Mouse (Mus musculus): Measurements from ENCODE around the gene Yju2. TPM values are rescaled to one million over a fixed set of nuclear protein-coding genes. Genes with fewer than 3 reads are reported as not detected.
"Not testable (repeated sequence)": the region's sequence is repeated elsewhere in the genome, so short reads cannot be mapped to it uniquely, and the experiment has no call there.

Gene Yju2
- polyA plus RNA-seq (2014; fragmentation: Nextera tagmentation; extraction: Ambion mirVana), result 15.9 and 18.1 TPM in 2 replicates

DNA sequence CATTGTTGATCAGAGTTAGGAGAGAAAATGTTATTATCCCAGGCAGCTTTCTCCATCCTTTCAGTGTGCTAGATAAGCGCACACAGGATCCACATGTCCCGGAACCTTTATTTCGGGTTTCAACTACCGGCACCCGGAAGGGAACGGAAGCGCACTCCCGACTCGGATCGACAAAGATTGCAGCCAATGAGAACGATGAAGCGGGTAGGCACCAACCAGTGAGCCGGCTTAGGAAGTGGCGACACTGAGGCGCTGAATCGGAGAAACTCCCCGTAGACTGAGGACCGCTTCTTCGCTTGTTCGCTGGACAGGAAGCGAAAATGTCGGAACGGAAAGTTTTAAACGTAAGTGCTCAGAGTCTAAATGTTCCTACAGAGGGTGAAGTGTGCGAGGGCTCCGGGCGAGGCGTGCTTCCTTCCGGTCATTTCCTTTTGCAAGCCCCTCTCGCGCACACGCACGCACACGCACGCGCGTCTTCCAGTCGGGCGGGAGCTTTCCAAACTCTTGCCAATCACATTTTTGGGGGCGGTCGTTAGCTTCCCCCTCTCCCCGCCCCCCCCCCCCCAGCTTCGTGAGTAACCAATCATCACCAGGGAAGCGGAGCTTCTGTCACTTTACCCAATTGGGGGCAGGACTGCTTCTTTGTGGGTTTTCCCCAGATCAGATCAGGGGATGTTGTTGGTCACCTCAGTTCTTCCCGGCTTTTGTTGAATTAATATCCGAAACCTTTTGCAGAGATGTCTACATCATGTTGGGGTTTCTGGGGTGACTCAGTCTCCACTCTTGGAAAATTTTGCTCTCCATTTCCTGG is at the start of gene Yju2:
Yju2 (plus strand) TSS at position 182 of the 811 bp plus-strand sequence.
- ATAC-seq (ENCODE audit: low FRiP score), result peak; percentile 90
- under 1% methylated on average over 44 of the region's 46 CpGs for WGBS
- H3K4me3 ChIP-seq (replicated peaks; ENCODE audit: low read length), result peak within 1 kb of the TSS; percentile 43
- peak; percentile 97 for DNase-seq (ENCODE audit: low spot score)
- H3K9me3 ChIP-seq (ENCODE audit: control insufficient read depth, low read length), result no peaks in the 10 kb centered on the region
- H3K4me1 ChIP-seq (replicated peaks; ENCODE audit: control insufficient read depth, insufficient read depth, low read length), result peaks cover 30% of the 10 kb centered on the region
- H3K27me3 ChIP-seq (ENCODE audit: control insufficient read depth, insufficient read depth, low read length), result peaks cover 1% of the 10 kb centered on the region; the same call in 1 of the 2 replicates
- H3K36me3 ChIP-seq (replicated peaks; ENCODE audit: control insufficient read depth, insufficient read depth), result peaks cover 10% of the 10 kb centered on the region; the same call in 1 of the 2 replicates
- H3K4me2 ChIP-seq (replicated peaks), result peak within 1 kb of the TSS; percentile 83
- peak within 1 kb of the TSS; percentile 70 for H3K9ac ChIP-seq
- H3K27ac ChIP-seq, result peak within 1 kb of the TSS; percentile 93

DNA sequence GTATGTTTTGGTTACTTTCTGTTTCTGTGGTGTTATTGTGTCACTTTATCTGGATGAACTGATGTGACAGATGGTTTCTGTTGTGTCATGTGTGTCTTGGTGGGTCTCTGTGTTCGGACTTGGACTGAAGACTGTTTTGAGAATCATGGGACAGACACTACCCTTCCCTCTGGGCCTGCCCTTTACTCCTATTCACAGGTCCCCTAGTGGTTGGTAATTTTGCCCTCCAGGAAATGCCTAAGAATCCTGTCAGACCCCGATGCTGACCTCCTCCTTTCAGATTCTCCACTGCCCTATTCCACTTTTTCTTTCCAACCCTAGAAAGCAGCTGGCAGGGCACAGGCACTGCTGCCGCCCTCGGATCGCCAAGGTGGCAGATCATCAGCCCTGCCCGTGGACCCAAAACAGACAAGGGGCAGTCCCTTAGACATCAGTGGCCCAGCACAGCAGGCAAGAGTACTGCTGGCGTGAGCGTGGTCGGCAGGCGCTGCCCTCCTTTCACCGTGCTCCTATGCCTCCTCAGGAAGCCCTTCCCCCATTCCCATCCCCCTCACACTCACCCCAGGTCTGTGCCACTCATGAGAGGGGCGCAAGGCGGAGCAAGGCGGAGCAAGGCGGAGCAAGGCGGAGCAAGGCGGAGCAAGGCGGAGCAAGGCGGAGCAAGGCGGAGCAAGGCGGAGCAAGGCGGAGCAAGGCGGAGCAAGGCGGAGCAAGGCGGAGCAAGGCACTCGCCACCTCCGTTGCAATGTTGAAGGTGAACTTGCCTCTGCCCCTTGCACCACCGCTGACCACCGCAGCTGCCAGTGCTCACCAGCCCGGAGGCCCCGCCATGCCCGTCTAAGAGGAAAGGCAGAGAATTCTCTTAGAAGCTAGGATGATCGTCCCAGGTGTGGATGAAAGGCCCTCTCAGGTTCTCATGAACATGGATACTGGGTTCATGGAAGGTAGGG is 27.1 kb upstream of the Yju2 start:
- 0 out of 2 replicates have a peak, but pooled peaks cover 4% of the 10 kb centered on the region for H3K9me3 ChIP-seq (ENCODE audit: control insufficient read depth, low read length)
- no peaks in the 10 kb centered on the region for H3K27me3 ChIP-seq (ENCODE audit: control insufficient read depth, insufficient read depth, low read length)
- H3K27ac ChIP-seq, result peak overlapping the region; percentile 86
- WGBS, result 2% methylated on average over 30 of the region's 33 CpGs
- no peaks in the 10 kb centered on the region; the same call in 1 of the 2 replicates for H3K4me1 ChIP-seq (replicated peaks; ENCODE audit: control insufficient read depth, insufficient read depth, low read length)
- peak overlapping the region; percentile 53 for H3K4me3 ChIP-seq (replicated peaks; ENCODE audit: low read length)
- H3K36me3 ChIP-seq (replicated peaks; ENCODE audit: control insufficient read depth, insufficient read depth), result no peaks in the 10 kb centered on the region
- peak; percentile 72 for DNase-seq (ENCODE audit: low spot score)
- ATAC-seq (ENCODE audit: low FRiP score), result peak; percentile 96
- peak overlapping the region; percentile 75 for H3K4me2 ChIP-seq (replicated peaks)
- peak overlapping the region; percentile 80 for H3K9ac ChIP-seq

DNA sequence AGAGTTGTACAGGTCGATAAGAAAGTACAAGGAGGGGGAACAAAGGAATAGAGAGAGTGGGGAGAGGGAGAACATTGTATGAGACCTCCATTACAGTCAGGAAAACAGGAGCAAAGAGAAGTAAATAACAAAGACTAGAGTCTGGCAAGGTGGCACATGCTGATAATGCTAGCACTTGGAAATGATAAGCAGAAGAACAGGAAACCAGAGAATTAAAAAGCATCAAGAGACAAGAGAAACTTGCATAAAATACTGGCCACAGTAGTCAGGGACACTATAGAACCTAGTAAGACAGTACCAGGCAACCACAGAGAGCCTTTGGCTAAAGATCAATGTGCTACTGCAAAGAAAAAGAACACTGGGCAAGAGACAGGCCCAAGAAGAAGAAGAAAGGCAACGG is 26.3 kb upstream of the Yju2 start:
- peak overlapping the region; percentile 80 for H3K9ac ChIP-seq
- H3K4me3 ChIP-seq (replicated peaks; ENCODE audit: low read length), result peak overlapping the region; percentile 53
- no peaks in the 10 kb centered on the region for H3K27me3 ChIP-seq (ENCODE audit: control insufficient read depth, insufficient read depth, low read length)
- 80% methylated on average over 2 of the region's 2 CpGs for WGBS
- DNase-seq (ENCODE audit: low spot score) (no peak), ATAC-seq (ENCODE audit: low FRiP score) (0 out of 2 replicates have a peak, but pooled peaks have one; percentile 9)
- H3K4me1 ChIP-seq (replicated peaks; ENCODE audit: control insufficient read depth, insufficient read depth, low read length), result no peaks in the 10 kb centered on the region; the same call in 1 of the 2 replicates
- no peak overlapping the region; the same call in 1 of the 2 replicates for H3K27ac ChIP-seq
- peaks cover 8% of the 10 kb centered on the region for H3K9me3 ChIP-seq (ENCODE audit: control insufficient read depth, low read length)
- H3K4me2 ChIP-seq (replicated peaks), result peak overlapping the region; percentile 75
- no peaks in the 10 kb centered on the region for H3K36me3 ChIP-seq (replicated peaks; ENCODE audit: control insufficient read depth, insufficient read depth)

DNA sequence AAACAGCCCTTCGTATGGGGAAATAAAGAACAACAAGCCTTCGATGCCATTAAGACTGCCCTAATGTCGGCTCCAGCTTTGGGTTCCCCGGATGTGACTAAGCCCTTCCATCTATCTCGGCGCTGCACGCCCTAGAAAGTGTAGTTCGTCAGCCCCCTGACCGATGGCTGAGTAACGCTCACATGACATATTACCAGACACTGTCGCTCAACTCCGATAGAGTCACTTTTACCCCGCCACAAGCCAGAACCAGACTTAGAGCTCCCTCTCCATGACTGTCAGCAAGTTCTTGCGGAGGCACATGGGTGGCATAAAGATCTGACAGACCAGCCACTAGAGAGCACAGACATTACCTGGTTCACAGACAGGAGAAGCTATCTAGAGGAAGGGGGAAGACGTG is 25.7 kb upstream of the Yju2 start:
- DNase-seq (ENCODE audit: low spot score), result no peak
- 96% methylated on average over 15 of the region's 15 CpGs for WGBS
- no peak overlapping the region for H3K27ac ChIP-seq
- H3K4me1 ChIP-seq (replicated peaks; ENCODE audit: control insufficient read depth, insufficient read depth, low read length), result no peaks in the 10 kb centered on the region; the same call in 1 of the 2 replicates
- H3K9ac ChIP-seq, result no peak overlapping the region
- H3K9me3 ChIP-seq (ENCODE audit: control insufficient read depth, low read length), result peaks cover 12% of the 10 kb centered on the region
- no peak for ATAC-seq (ENCODE audit: low FRiP score)
- H3K4me3 ChIP-seq (replicated peaks; ENCODE audit: low read length), result no peak overlapping the region
- no peak overlapping the region; the same call in 1 of the 2 replicates for H3K4me2 ChIP-seq (replicated peaks)
- H3K36me3 ChIP-seq (replicated peaks; ENCODE audit: control insufficient read depth, insufficient read depth), result 0 out of 2 replicates have a peak, but pooled peaks cover 3% of the 10 kb centered on the region
- no peaks in the 10 kb centered on the region for H3K27me3 ChIP-seq (ENCODE audit: control insufficient read depth, insufficient read depth, low read length)

DNA sequence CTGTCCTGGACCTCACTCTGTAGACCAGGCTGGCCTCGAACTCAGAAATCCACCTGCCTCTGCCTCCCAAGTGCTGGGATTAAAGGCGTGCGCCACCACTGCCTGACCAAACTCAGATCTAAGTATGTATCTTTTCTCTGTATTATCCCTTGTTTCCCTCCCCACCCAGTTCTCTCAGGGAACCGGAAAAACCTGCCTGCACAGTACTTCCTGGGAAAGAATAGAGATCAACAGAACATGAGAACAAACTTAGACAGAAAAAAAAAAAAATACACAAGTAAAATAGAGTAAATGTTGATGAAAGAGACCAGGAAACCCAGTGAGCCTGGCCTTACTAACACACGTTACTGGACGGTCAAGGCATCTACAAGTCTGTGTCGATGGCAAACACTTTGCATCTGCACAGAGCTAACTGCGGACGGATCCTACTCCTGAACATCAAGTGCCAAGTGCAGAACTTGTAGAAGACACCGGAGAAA is 14.5 kb upstream of the Yju2 start:
- Histone ChIP-seq H3K27ac (peak overlapping the region; percentile 91), H3K9ac (peak overlapping the region; percentile 59), H3K4me3 (replicated peaks; ENCODE audit: low read length) (peak overlapping the region; percentile 40), H3K4me2 (replicated peaks) (peak overlapping the region; percentile 78)
- DNase-seq (ENCODE audit: low spot score); H3K4me1 ChIP-seq (replicated peaks; ENCODE audit: control insufficient read depth, insufficient read depth, low read length); ATAC-seq (ENCODE audit: low FRiP score); H3K27me3 ChIP-seq (ENCODE audit: control insufficient read depth, insufficient read depth, low read length); H3K9me3 ChIP-seq (ENCODE audit: control insufficient read depth, low read length); H3K36me3 ChIP-seq (replicated peaks; ENCODE audit: control insufficient read depth, insufficient read depth): not testable (repeated sequence)
- 36% methylated on average over 10 of the region's 10 CpGs for WGBS

DNA sequence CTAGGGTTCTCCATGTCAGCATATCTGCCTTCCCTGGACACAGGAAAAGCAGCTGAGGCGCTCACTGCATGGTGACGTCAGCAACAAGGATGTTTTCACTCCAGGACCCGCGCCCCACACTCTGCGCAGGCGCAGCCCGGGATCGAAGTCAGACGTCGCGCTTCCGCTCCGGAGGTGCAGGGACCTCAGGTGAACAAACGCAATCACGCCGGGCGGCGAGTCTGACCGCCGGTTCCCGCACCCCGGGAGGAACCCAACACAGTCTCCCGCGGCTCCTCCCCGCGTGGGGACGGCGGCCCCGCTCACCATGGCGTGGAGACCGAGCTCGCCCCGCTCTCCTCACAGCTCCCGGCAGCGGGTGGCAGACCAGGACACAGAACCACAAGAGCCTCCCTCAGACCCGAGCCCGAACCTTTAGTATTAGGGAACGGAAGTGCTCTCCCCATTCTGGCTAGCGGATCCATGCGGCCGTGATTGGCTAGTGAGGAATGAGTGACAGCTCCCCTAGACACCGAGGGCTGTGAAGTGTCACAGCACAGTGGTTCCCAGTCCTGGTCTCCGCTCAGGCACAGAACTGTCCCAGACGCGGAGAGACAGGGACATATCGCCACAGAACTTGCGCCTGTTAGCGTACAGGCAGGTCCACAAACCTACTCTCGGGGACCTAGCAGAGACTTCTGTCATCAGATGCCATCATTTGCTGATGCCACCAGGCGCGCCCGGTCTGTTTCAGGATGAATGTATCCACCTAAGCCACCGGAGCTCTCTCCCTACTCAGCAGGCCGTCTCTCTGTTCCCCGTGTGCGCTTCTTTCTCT is 13.8 kb upstream of the Yju2 start:
- H3K36me3 ChIP-seq (replicated peaks; ENCODE audit: control insufficient read depth, insufficient read depth); H3K4me1 ChIP-seq (replicated peaks; ENCODE audit: control insufficient read depth, insufficient read depth, low read length); H3K9me3 ChIP-seq (ENCODE audit: control insufficient read depth, low read length); H3K27me3 ChIP-seq (ENCODE audit: control insufficient read depth, insufficient read depth, low read length): not testable (repeated sequence)
- peak overlapping the region; percentile 59 for H3K9ac ChIP-seq
- peak; percentile 76 for DNase-seq (ENCODE audit: low spot score)
- WGBS, result under 1% methylated on average over 53 of the region's 56 CpGs
- H3K4me3 ChIP-seq (replicated peaks; ENCODE audit: low read length), result peak overlapping the region; percentile 40
- ATAC-seq (ENCODE audit: low FRiP score), result peak; percentile 98
- H3K4me2 ChIP-seq (replicated peaks), result peak overlapping the region; percentile 78
- H3K27ac ChIP-seq, result peak overlapping the region; percentile 91

DNA sequence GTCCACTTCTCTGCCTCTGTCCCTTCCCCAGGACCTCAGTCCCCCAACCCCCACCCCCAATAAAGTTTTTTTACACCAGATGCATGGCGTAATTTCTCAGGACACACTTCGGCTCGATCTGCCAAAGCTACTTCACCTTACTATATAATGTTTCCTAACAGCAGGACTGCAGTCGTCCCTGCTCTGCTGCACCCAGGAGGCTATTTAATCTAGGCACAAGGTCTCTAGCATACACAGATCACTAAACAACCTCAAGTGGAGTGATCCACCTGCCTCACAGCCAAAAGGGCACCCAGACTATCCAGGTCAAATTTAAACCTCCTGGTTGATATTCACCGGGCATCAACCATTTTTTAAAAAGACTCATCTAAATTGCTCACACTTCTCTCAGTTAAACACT is 13.2 kb upstream of the Yju2 start:
- peak overlapping the region; percentile 59 for H3K9ac ChIP-seq
- H3K27ac ChIP-seq, result peak overlapping the region; percentile 91
- H3K36me3 ChIP-seq (replicated peaks; ENCODE audit: control insufficient read depth, insufficient read depth), result peaks cover under 1% of the 10 kb centered on the region; the same call in 1 of the 2 replicates
- 0 out of 2 replicates have a peak, but pooled peaks cover under 1% of the 10 kb centered on the region for H3K9me3 ChIP-seq (ENCODE audit: control insufficient read depth, low read length)
- H3K4me3 ChIP-seq (replicated peaks; ENCODE audit: low read length), result peak overlapping the region; percentile 40
- no peak for ATAC-seq (ENCODE audit: low FRiP score)
- DNase-seq (ENCODE audit: low spot score), result no peak
- H3K27me3 ChIP-seq (ENCODE audit: control insufficient read depth, insufficient read depth, low read length), result no peaks in the 10 kb centered on the region
- WGBS, result 39% methylated on average over 5 of the region's 5 CpGs
- peaks cover 4% of the 10 kb centered on the region for H3K4me1 ChIP-seq (replicated peaks; ENCODE audit: control insufficient read depth, insufficient read depth, low read length)
- H3K4me2 ChIP-seq (replicated peaks), result peak overlapping the region; percentile 78

DNA sequence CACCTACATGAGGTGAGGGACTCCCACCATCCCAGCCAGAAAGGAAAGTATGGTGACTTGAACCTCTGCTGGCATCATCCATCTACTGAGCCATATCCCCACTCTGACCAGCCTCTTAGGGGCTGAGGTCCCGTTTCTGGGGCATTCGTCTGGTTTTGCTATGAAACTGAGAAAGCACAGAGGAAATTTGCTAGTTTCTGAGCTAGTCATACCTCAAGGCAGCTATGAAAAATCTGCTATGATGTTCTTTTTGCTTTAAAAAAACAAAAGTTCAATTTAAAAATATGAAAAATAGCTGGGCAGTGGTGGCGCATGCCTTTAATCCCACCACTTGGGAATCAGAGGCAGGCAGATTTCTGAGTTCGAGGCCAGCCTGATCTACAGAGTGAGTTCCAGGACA is 10.3 kb upstream of the Yju2 start:
- Histone ChIP-seq H3K36me3 (replicated peaks; ENCODE audit: control insufficient read depth, insufficient read depth) (no peaks in the 10 kb centered on the region), H3K4me2 (replicated peaks) (no peak overlapping the region), H3K4me1 (replicated peaks; ENCODE audit: control insufficient read depth, insufficient read depth, low read length) (peaks cover 4% of the 10 kb centered on the region), H3K27me3 (ENCODE audit: control insufficient read depth, insufficient read depth, low read length) (no peaks in the 10 kb centered on the region), H3K27ac (no peak overlapping the region), H3K9ac (no peak overlapping the region), H3K9me3 (ENCODE audit: control insufficient read depth, low read length) (no peaks in the 10 kb centered on the region), H3K4me3 (replicated peaks; ENCODE audit: low read length) (no peak overlapping the region)
- WGBS, result 91% methylated on average over 4 of the region's 4 CpGs
- no peak for ATAC-seq (ENCODE audit: low FRiP score)
- DNase-seq (ENCODE audit: low spot score), result no peak
